Mouse (Mus musculus) heart, embryonic 15.5 days (tissue): ENCODE measurements around the gene Tsga13. TPM values are rescaled to one million over a fixed set of nuclear protein-coding genes. Genes with fewer than 3 reads are reported as not detected.

Experiments
- ATAC-seq: fragments of 200-750 bp; cut with Nextera tagmentation; replicated peaks from 2 replicates; pipeline ENCODE4 v1.8.0; 2017; ENCODE audit warnings: low read depth, moderate TSS enrichment; ENCODE audit not compliant: insufficient number of reproducible peaks, insufficient read depth, low FRiP score
- H3K27ac ChIP-seq: fragments of 300-500 bp; sonication (generic); 2 replicates; pipeline ENCODE4 v1.5.1; 2015; ENCODE audit warnings: mild to moderate bottlenecking, inconsistent platforms
- H3K27me3 ChIP-seq: fragments of 300-500 bp; sonication (generic); 2 replicates; pipeline ENCODE4 v1.6.1; 2015; ENCODE audit warnings: inconsistent platforms
- H3K36me3 ChIP-seq: fragments of 300-500 bp; sonication (generic); 2 replicates; pipeline ENCODE4 v1.6.1; 2015; ENCODE audit warnings: mild to moderate bottlenecking, inconsistent platforms
- H3K4me1 ChIP-seq: fragments of 300-500 bp; sonication (generic); replicated peaks from 2 replicates; pipeline ENCODE4 v1.6.1; 2015; ENCODE audit warnings: inconsistent platforms
- H3K4me2 ChIP-seq: fragments of 300-500 bp; sonication (generic); 2 replicates; pipeline ENCODE4 v1.6.1; 2015; ENCODE audit warnings: inconsistent platforms, mild to moderate bottlenecking, moderate library complexity
- H3K4me3 ChIP-seq: fragments of 300-500 bp; sonication (generic); 2 replicates; pipeline ENCODE4 v1.5.1; 2015; ENCODE audit warnings: mild to moderate bottlenecking, inconsistent platforms
- H3K9ac ChIP-seq: fragments of 300-500 bp; sonication (generic); 2 replicates; pipeline ENCODE4 v1.6.1; 2015; ENCODE audit warnings: mild to moderate bottlenecking, inconsistent platforms
- H3K9me3 ChIP-seq: fragments of 300-500 bp; sonication (generic); replicated peaks from 2 replicates; pipeline ENCODE4 v1.6.1; 2016; ENCODE audit warnings: inconsistent platforms
- WGBS: fragments of 180-500 bp; shearing (Covaris S2); methylation state at CpG from one replicate; pipeline ENCODE4 v1.1.7; 2015; ENCODE audit warnings: mixed read lengths; 5-methylcytosine and 5-hydroxymethylcytosine counted together
- polyA plus RNA-seq: library from polyadenylated mRNA; unstranded; fragments of >200 nt; fragmentation: Nextera tagmentation; extraction: Ambion mirVana; gene quantifications from 2 replicates; pipeline ENCODE4 v1.2.1, GENCODE M21; 2015

The Tsga13 gene
- polyA plus RNA-seq, 1 experiment from 2014 or later, result 0.21 TPM

DNA sequence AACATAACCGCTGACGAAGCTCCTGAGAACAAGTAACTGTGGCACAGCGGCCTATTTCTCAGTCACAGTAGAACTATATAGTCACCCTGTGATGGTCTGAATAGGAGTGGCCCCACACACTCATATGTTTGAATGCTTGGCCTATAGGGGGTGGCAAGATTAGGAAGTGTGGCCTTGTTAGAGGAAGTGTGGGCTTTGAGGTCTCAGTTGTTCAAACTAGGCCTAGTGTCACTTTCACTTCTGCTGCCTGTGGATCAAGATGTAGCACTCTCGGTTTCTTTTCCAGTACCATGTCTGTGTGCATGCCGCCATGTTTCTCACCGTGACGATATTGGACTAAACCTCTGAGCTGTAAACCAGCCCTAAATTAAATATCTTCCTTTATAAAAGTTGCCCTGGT, 59.4 kb downstream of the Tsga13 start:
- H3K36me3 ChIP-seq, result peaks cover 17% of the 10 kb centered on the region
- no peak overlapping the region for H3K27ac ChIP-seq
- no peak overlapping the region for H3K9ac ChIP-seq
- whole genome bisulfite sequencing, result 95% methylated on average over 7 of the region's 7 CpGs
- H3K4me1 ChIP-seq, result no peaks in the 10 kb centered on the region
- no peak for ATAC-seq
- no peaks in the 10 kb centered on the region for H3K9me3 ChIP-seq
- no peak overlapping the region for H3K4me2 ChIP-seq
- no peaks in the 10 kb centered on the region for H3K27me3 ChIP-seq
- H3K4me3 ChIP-seq, result no peak overlapping the region

DNA sequence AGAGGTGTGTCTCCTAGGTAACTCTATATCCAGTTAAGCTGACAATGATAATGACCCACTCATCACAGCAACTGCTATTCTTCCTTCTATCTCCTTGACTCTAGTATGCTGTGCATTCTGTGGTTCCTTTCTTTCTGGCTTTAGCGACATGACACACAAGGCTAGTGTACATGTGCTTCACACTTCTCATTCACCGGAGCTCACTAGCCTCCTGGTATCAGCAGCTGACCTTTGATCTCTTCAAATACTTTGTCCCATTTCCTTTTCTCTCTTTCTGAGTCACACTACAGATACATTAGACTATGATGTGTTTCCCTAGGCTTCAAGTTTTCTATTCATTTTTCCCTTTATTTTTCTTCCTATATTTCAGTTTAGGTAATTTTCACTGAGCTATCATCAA, 60.2 kb downstream of the Tsga13 start:
- Histone ChIP-seq H3K27me3 (no peaks in the 10 kb centered on the region), H3K4me3 (no peak overlapping the region), H3K27ac (no peak overlapping the region), H3K9me3 (no peaks in the 10 kb centered on the region), H3K4me2 (no peak overlapping the region), H3K4me1 (no peaks in the 10 kb centered on the region), H3K36me3 (peaks cover 17% of the 10 kb centered on the region), H3K9ac (no peak overlapping the region)
- no peak for ATAC-seq
- 65% methylated on average over 2 of the region's 2 CpGs for WGBS

DNA sequence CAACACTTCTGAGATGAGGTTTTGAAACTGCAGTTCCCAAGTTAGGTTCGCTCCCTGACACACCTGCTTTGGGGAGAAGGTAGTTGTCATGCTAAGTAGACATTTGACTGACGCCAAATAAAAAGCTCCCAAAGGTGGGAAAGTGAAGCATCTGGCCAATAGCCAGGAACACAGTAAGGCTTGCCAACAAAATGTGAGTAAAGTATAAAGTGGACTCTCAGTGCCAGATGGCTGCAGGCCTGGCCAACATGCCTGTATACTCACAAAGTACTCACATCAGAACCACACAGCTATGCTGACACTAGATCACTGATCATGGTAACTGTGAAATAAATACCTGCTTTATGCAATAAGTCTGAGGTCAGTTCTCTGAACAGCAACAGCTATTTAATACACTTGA, 65.6 kb downstream of the Tsga13 start:
- Histone ChIP-seq H3K4me3 (no peak overlapping the region), H3K4me1 (peaks cover 4% of the 10 kb centered on the region), H3K36me3 (no peaks in the 10 kb centered on the region), H3K27me3 (no peaks in the 10 kb centered on the region), H3K4me2 (no peak overlapping the region), H3K27ac (peak overlapping the region; percentile 34), H3K9ac (no peak overlapping the region), H3K9me3 (no peaks in the 10 kb centered on the region)
- 58% methylated on average over 2 of the region's 2 CpGs for WGBS
- no peak for ATAC-seq

Other genes starting within 250 kb of the Tsga13 start
- 9.3 and 10.0 TPM in 2 replicates for gene Cep41, start 221.8 kb downstream of the Tsga13 start, polyA plus RNA-seq
- 1,527 and 1,993 TPM in 2 replicates for gene Mest, start 192.0 kb downstream of the Tsga13 start, polyA plus RNA-seq
- gene Copg2, start 18.8 kb downstream of the Tsga13 start, polyA plus RNA-seq, result 19.2 and 19.6 TPM in 2 replicates
- 1.8 and 2.7 TPM in 2 replicates for gene Klf14, start 43.5 kb upstream of the Tsga13 start, polyA plus RNA-seq